Mouse (Mus musculus) brain, embryonic 14.5 days (tissue): ENCODE measurements around the gene Tmco4.

ENCODE experiments used
- CTCF ChIP-seq: fragments of 200-500 bp; IDR thresholded peaks from 2 replicates; pipeline ENCODE4 v1.5.1; 2012; ENCODE audit warnings: inconsistent platforms, mild to moderate bottlenecking, moderate library complexity, borderline replicate concordance; ENCODE audit not compliant: insufficient read depth, insufficient read length; ENCODE audit errors: extremely low read depth
- POLR2A ChIP-seq: fragments of 200-500 bp; IDR thresholded peaks from 2 replicates; pipeline ENCODE4 v1.6.1; 2012; ENCODE audit warnings: mild to moderate bottlenecking, inconsistent platforms, borderline replicate concordance; ENCODE audit not compliant: poor library complexity, insufficient read depth, insufficient read length, severe bottlenecking; ENCODE audit errors: extremely low read depth

DNA sequence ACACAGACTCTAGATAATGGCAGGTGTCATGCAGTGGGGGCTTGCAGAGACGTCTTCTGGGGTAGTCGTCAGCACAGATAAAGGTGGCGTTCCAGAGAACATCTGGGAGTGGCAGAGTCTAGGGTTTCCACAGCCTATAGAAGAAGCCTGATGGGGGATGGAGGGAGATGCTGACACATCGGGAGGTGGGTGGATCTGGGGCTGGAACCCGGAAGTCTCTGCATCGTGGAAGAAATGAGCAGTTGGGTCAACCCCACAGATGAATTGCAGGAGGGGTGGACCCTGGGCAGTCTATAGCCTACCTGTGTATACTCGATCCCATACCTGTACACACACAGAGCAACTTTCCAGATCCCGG is 61.3 kb downstream of the Tmco4 start:
- no peak for TF ChIP-seq CTCF
- no peak for TF ChIP-seq POLR2A
